Mouse (Mus musculus) testis, adult 2 months (tissue): ENCODE results near the gene Cacna1c.

ENCODE experiments used
- CTCF ChIP-seq: fragments of 200-500 bp; IDR thresholded peaks from 2 replicates; pipeline ENCODE4 v1.5.1; 2012; ENCODE audit warnings: low read depth, mild to moderate bottlenecking, inconsistent platforms, low read length, moderate library complexity; ENCODE audit not compliant: control insufficient read depth, insufficient read depth, insufficient replicate concordance
- POLR2A ChIP-seq: fragments of 200-500 bp; IDR thresholded peaks from 2 replicates; pipeline ENCODE4 v1.6.1; 2012; ENCODE audit warnings: low read depth, mild to moderate bottlenecking, inconsistent platforms, low read length, moderate library complexity; ENCODE audit not compliant: control insufficient read depth

- TF ChIP-seq CTCF (no peak), POLR2A (no peak)
These were observed 12.4 kb downstream of the Cacna1c start for GRCm38 (mm10) chr6:119183781-119184180.
